Mouse (Mus musculus) c-Kit-negative CD71-positive TER-119-positive erythroid progenitor cells, embryonic 14.5 days (primary cell): Measurements from ENCODE around the gene Slc35f3.
"Not testable (repeated sequence)": the region's sequence is repeated elsewhere in the genome, so short reads cannot be mapped to it uniquely, and the experiment has no call there.

Source experiments
- DNase-seq: peaks from one replicate; pipeline ENCODE4 v3.0.0-alpha.2; 2013; ENCODE audit warnings: low read depth, low spot score

The Slc35f3 gene

DNA sequence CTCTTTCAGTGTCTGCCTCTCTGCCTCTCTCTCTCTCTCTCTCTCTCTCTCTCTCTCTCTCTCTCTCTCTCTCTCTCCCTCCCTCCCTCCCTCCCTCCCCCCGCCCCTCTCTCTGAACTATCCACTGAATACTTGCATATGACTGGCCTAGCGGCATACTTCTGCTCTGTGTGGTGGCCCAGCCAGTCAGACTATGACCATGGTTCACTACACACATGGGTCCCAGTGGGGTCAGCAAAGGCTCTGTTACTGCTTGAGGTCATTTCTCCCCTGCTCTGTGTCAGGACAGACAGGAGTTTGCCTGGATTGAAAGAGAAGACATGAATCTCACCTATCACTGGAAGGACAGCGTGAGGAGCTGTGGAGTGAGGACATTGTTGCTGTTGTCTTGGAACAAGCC is 40.5 kb downstream of the Slc35f3 start:
- no peak for DNase-seq

DNA sequence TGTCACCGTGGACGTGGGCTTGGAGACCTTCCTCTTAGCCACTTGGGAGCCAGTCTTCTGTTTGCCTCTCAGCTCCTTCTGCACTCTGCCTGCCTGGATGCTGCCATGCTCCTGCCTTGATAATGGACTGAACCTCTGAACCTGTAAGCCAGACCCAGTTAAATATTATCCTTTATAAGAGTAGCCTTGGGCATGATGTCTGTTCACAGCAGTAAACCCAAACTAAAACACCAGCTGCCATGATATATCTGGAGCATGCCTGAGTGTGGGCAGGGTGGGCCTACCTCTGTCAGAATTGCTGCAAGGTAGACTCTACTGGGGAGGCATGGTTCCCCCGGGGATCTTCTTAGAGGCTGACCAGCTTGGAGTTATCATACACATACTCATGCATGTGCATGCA is 41.0 kb downstream of the Slc35f3 start:
- DNase-seq = no peak

GRCm38 (mm10) chr8:126341200-126341599 is 42.8 kb downstream of the Slc35f3 start:
- DNase-seq = no peak

DNA sequence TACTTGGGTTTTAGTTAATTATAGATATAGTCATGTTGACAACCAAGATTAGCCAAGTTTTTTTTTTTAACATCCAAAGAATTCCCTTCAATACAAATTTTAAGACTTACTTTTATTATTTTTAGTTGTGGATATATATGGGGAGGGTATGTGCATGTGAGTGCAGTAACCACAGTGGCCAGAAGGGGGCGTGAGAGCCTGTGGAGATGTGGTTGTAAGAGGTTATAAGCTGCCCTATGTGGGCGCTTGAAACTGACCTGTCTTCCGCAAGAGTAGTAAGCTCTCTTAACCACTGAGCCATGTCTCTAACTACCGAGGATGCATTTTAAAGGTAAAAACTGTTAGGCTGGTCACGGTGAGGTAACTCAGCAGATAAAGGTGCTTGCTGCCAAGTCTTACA is 45.1 kb downstream of the Slc35f3 start:
- no peak for DNase-seq

- no peak for DNase-seq
Measured at GRCm38 (mm10) chr8:126345100-126345499, 46.7 kb downstream of the Slc35f3 start.

DNA sequence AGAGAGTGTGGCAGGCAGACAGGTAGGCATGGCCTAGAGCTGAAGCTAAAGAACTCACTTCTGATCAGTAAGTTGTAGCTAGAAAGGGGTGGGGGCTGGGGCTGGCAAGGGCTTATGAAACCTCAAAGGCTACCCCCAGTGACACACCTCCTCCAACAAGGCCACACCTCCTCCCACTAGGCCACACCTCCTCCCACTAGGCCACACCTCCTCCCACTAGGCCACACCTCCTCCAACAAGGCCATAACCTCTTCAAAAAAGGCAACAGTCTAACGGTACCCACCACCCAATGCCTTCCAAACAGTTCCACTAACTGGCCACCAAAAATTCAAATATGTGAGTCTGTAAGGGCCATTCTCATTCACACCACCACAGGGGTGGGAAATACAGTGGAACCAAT is 54.9 kb downstream of the Slc35f3 start:
- DNase-seq = no peak

DNA sequence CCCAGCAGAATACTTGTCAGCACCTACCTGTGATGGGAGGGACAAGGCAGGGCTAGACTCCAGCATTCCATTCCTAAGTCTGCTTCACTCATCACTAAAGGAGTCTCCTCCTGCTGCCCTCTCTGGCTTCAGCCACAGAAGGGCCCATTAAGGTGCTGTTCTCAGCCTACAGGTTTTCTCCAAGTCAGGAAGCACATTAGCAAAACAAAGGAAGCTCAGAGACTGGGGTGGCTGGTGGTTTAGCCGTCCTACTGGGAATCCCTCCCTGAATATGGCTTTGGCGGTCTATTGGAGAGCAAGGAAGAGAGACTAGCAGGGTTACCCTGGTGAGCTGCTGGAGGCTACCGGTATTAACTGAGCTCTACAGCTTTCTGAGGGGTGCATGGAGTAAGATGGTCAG is 59.6 kb downstream of the Slc35f3 start:
- DNase-seq = no peak

DNA sequence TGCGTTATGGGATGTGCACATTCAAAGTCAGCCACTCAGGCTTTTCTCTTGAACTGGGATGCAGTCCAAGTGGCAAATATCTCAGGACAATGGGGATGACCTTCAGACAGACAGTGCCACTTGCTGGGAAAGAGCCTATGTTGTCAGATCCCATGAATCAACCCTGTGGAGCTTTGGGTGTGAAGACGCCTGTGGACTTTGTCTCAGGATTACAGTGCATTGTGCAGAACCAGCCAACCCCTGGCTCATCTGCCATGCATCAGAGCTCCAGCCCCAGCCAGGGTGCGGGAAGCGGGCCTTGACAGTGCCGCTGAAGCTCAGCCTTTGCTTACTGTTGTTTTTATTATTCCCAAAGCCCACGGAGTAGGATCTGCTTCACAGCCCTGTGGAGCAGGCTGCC is 60.9 kb downstream of the Slc35f3 start:
- DNase-seq = no peak

- DNase-seq = no peak
Measured at GRCm38 (mm10) chr8:126360106-126360505, 61.7 kb downstream of the Slc35f3 start.

DNA sequence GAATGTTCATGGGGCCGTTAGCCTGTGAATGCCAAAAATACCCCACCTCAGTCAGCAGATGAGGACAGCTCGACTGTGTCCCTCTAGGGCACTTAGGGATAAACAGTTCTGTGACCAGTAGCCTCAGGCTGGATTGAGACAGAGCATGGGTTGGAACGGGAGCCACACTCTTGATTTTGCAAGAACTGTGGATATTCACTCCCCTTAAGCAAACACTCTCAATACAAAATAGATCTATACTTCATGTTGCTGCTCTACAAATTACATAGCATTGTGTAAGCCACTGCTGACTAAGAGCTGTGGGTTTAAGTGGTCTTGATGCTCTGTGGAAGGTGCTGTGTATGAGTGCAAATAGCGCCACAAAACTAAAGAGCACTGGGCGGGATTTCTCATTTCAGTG is 62.3 kb downstream of the Slc35f3 start:
- no peak for DNase-seq

DNA sequence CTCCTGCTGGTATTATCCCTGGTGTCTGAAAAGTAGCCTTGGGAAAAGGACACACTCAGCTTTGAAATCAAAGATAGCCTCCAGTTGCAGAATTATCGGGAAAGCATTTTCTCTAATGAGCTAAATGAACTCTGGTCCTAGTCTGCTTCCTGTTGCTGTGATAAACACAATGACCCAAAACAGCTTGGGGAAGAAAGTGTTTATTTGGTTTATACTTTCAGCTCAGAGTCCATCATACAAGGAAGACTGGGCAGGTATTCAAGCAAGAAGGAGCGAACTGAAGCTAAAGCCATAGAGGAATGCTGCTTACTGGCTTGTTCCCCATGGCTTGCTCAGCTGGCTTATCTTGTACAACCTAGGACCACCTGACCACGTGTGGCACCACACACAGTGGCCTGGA is 67.9 kb downstream of the Slc35f3 start:
- no peak for DNase-seq

DNA sequence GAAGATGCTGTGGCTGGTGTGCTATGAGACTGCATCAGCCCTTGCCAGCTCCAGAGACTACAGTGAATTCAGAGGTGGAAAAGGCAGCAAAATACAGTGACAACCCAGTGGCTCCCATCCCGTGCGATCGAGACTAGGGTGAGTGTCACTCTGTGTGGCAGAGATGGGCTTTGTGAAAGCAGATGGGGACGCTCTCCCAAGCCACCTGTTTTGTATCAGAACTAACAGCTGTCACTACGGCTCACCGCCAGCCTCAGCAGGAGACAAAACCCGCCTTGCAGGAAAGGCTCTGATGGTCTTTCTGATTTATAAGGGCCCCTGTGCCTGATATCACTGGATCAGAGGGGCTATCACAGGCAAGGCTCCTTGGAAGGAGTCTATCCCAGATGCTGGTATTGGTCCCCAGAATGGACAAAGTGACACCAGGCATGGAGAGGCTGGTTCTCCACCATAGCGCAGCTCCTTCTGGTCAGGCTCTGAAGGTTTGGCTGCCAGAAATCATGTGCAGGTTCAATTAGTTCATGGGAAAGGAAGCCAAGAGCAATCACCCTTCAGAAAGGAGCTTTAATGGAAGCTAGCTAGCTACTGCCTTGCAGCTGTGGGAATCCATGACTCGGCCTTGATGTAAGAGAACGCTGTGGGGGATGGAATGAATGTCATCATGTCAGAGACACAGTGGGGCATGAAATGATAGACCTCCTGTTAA is 70.1 kb downstream of the Slc35f3 start:
- DNase-seq = no peak

DNA sequence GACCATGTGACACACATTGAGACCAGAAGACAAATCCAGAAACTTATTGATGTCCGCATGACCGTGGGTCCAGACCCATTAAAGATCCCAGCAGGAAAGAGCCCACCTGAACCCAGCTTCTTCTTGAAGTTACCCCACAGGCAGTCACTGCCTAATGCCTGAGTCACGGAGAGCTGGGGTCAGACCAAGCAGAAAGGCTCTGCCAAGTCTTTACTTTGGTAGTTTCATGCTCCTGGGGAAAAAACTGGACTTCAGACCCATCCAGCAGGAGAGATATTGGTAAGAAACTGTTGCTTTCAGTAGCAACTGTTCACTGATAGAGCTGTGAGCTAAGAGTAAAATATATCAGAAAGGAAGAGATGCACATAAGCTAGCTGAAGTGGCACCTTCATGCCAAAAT is 73.5 kb downstream of the Slc35f3 start:
- no peak for DNase-seq

GRCm38 (mm10) chr8:126379580-126379979 is 81.2 kb downstream of the Slc35f3 start:
- no peak for DNase-seq

DNA sequence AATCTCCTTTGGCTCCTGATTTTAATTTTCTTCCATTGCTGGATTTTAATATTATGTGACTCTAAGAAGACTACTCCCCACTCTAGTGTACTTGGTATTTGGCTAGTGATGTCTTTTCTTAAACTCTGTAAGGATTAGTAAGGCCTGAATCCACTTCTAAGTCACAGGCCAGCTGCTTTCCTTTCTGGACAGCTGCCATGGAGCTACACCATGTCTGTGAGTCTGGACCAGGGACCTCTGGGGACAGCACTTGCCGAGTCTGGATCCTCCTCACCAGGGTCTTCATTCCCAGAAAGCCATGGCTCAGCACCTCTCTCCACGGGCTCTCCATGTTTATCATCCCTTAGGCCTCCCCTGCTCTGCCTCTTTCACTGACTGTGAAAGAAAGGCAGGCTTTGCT is 81.8 kb downstream of the Slc35f3 start:
- no peak for DNase-seq

- DNase-seq = no peak
Measured at GRCm38 (mm10) chr8:126381299-126381698, 82.9 kb downstream of the Slc35f3 start.

DNA sequence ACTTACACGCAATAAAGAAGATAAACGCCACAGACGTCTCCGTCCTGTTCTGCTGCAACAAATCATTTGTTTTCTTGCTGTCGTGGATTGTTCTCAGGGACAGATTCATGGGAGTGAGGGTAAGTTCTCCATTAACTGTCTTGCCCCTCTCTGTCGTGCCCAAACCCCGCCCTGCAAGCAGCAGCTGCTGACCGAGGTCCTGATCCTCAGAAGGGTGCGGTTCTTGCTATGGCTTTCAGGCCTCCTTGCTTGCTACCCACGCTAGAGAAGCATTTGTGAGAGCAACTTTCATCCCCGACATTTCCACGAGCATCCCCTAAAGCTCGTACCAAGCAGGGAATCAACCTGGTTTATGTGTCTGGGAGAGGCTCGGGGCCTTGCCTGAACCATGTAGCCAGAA is 83.9 kb downstream of the Slc35f3 start:
- DNase-seq = no peak

GRCm38 (mm10) chr8:126382749-126383148 is 84.4 kb downstream of the Slc35f3 start:
- DNase-seq = no peak

DNA sequence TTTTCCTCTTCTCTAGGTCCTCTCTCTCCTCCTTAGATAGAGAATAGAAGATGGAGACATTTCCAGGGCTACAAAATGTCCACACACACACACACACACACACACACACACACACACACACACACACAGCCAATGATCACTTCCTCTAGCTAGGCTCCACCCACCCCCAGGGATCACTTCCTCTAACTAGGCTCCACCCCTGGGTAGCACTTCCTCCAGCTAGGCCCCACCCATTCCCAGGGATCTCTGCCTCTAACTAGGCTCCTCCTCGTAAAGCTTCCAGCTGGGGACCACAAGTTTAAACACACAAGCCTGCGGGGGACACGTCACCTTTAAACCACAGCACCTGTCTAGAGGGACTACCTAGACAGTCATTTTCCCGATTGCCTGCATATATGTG is 89.2 kb downstream of the Slc35f3 start:
- DNase-seq = no peak

DNA sequence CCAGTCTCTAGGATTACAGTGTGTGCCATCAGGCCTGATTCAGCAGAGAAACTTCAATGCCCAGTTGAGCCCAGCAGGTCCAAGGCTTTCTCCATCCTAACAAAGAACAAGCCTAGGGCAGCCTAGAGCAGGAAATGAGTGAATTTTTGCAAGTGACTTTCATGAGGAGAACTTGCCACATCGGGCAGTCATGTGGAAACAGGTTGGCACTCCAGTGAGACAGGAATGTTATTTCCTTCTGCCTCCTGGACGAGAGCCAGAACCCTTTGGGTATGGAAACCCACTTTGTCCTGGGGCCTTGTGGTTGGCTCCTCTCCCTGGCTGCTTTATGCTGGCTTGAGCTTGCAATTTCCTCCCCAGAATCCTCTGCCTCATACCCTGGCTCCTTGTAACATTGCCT is 93.2 kb downstream of the Slc35f3 start:
- DNase-seq = no peak

- no peak for DNase-seq
Measured at GRCm38 (mm10) chr8:126395386-126395785, 97.0 kb downstream of the Slc35f3 start.

GRCm38 (mm10) chr8:126395917-126396316 is 97.6 kb downstream of the Slc35f3 start:
- DNase-seq = no peak

DNA sequence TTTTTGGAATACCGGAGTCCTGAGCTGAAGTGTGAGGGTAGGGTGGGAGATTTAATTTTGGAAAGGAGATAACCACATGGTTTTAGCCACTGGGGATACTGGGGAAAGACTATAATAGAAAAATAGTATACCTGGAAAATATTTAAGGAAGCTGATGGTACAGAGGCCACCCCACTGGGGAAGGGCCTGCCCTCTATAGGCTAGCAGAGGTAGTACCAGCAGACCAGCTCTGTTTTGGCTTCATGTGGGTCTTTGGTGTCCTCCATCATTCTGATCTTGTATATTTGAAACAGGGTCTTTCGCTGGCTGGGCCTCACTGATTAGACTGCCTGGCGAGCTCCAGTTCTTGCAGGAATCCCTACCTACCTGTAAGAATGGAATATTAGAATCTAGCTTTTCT is 100.0 kb downstream of the Slc35f3 start:
- DNase-seq = no peak

- not testable (repeated sequence) for DNase-seq
Measured at GRCm38 (mm10) chr8:126404550-126404949, 106.2 kb downstream of the Slc35f3 start.
